Mouse (Mus musculus): Measurements from ENCODE around the gene Ivd. TPM values are rescaled to one million over a fixed set of nuclear protein-coding genes. Genes with fewer than 3 reads are reported as not detected.

The Ivd gene
- total and polyA plus RNA-seq, 3 experiments: 215 to 463 (median 356) TPM

DNA sequence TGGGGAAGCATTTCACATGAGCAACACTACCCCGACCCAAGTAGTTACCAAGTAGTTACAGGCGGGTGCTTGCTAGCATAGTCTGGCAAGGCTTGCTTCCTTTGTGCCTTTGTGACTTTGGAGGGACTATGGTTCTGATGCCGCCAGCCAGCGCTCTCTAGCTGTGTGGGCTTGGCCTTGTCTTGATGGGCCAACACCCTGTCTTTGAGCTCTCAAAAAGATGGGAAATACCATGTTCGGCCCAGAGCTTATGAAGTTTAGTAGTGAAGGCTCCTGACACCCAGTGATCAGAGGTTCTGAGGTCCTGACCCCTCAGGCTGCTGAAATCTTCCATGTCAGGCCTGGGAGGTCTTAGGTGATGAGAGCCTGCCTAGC, 44.4 kb downstream of the Ivd start:
- TF ChIP-seq POLR2A (IDR thresholded peaks at IDR 0.05; ENCODE audit: insufficient read depth, low read depth, low read length): no peak
- TF ChIP-seq CTCF (IDR thresholded peaks at IDR 0.05): no peak
- TF ChIP-seq EP300 (IDR thresholded peaks at IDR 0.05; ENCODE audit: insufficient read depth, low read depth, low read length): no peak
- whole genome bisulfite sequencing: 48% methylated on average over 5 of the region's 5 CpGs
- peaks cover 6% of the 10 kb centered on the region; the same call in 1 of the 2 replicates for H3K79me2 ChIP-seq (replicated peaks; ENCODE audit: control insufficient read depth, insufficient read depth, low read length)
- no peak overlapping the region for H3K27ac ChIP-seq
- intact Hi-C loops (cut with DNase I): no loop called here
- no peak overlapping the region for H3K9ac ChIP-seq (ENCODE audit: low read depth, low read length)
- H3K4me3 ChIP-seq: no peak overlapping the region
- no peaks in the 10 kb centered on the region for H3K27me3 ChIP-seq (ENCODE audit: control insufficient read depth, insufficient read depth, low read length)
- DNase-seq: no peak
- H3K4me1 ChIP-seq (ENCODE audit: control insufficient read depth, insufficient read depth, low read length): peaks cover 15% of the 10 kb centered on the region
- H3K36me3 ChIP-seq (ENCODE audit: control insufficient read depth, insufficient read depth, low read length): no peaks in the 10 kb centered on the region

DNA sequence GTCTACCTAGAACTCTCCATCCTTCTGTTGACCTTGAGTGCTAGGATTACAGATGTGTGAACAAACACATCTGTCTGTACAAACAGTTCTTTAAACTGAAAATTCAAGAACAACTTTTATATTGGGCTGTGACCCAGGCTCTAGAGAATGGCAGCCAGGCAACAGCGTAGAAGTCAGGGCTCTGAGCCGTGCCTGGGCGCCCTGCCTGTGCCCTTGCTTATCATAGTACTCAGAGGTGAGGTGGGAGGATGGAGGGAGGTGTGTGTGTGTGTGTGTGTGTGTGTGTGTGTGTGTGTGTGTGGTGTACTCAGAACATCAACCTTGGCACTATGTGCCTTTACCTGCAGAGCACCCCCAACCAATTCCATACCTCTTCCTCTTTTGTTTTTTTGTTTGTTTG, 46.0 kb downstream of the Ivd start:
- no peak for TF ChIP-seq POLR2A (IDR thresholded peaks at IDR 0.05; ENCODE audit: insufficient read depth, low read depth, low read length)
- peak; percentile 49; the same call in 1 of the 2 replicates for TF ChIP-seq EP300 (IDR thresholded peaks at IDR 0.05; ENCODE audit: insufficient read depth, low read depth, low read length)
- no peak for TF ChIP-seq CTCF (IDR thresholded peaks at IDR 0.05)
- H3K27ac ChIP-seq: peak overlapping the region; percentile 8; the same call in 1 of the 2 replicates
- DNase-seq: peak in 1 of 2 experiments; percentile 60
- peaks cover 1% of the 10 kb centered on the region for H3K79me2 ChIP-seq (replicated peaks; ENCODE audit: control insufficient read depth, insufficient read depth, low read length)
- peaks cover 14% of the 10 kb centered on the region for H3K4me1 ChIP-seq (ENCODE audit: control insufficient read depth, insufficient read depth, low read length)
- no peaks in the 10 kb centered on the region for H3K36me3 ChIP-seq (ENCODE audit: control insufficient read depth, insufficient read depth, low read length)
- intact Hi-C loops (cut with DNase I): no loop called here
- H3K9ac ChIP-seq (ENCODE audit: low read depth, low read length): no peak overlapping the region
- whole genome bisulfite sequencing: 37% methylated on average over 3 of the region's 3 CpGs
- no peaks in the 10 kb centered on the region for H3K27me3 ChIP-seq (ENCODE audit: control insufficient read depth, insufficient read depth, low read length)
- H3K4me3 ChIP-seq: no peak overlapping the region

DNA sequence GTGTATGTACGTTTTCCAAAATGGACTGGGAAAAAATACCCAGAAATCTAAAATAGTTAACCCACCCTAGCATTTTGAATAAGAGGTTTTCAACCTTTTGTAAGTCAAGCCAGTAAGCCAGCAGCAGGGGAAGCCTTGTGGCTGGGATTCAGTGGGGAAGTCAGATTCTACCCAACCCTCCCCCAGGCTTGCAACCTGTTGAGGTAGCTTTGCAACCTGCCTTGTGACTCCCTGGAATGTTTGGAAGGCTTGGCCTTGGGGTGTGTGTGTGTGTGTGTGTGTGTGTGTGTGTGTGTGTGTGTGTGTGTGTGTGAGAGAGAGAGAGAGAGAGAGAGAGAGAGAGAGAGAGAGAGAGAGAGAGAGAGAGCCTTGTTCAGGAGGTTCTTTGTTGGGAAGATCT, 47.4 kb downstream of the Ivd start:
- no peaks in the 10 kb centered on the region for H3K27me3 ChIP-seq (ENCODE audit: control insufficient read depth, insufficient read depth, low read length)
- 91% methylated on average over 1 of the region's 1 CpGs for WGBS
- no peak overlapping the region for H3K27ac ChIP-seq
- H3K4me1 ChIP-seq (ENCODE audit: control insufficient read depth, insufficient read depth, low read length): peaks cover 8% of the 10 kb centered on the region
- DNase-seq: no peak
- intact Hi-C loops (cut with DNase I): no loop called here
- H3K4me3 ChIP-seq: no peak overlapping the region
- H3K9ac ChIP-seq (ENCODE audit: low read depth, low read length): no peak overlapping the region
- H3K79me2 ChIP-seq (replicated peaks; ENCODE audit: control insufficient read depth, insufficient read depth, low read length): peaks cover 1% of the 10 kb centered on the region
- no peaks in the 10 kb centered on the region for H3K36me3 ChIP-seq (ENCODE audit: control insufficient read depth, insufficient read depth, low read length)
- TF ChIP-seq EP300 (IDR thresholded peaks at IDR 0.05; ENCODE audit: insufficient read depth, low read depth, low read length): no peak
- TF ChIP-seq POLR2A (IDR thresholded peaks at IDR 0.05; ENCODE audit: insufficient read depth, low read depth, low read length): no peak
- TF ChIP-seq CTCF (IDR thresholded peaks at IDR 0.05): no peak

DNA sequence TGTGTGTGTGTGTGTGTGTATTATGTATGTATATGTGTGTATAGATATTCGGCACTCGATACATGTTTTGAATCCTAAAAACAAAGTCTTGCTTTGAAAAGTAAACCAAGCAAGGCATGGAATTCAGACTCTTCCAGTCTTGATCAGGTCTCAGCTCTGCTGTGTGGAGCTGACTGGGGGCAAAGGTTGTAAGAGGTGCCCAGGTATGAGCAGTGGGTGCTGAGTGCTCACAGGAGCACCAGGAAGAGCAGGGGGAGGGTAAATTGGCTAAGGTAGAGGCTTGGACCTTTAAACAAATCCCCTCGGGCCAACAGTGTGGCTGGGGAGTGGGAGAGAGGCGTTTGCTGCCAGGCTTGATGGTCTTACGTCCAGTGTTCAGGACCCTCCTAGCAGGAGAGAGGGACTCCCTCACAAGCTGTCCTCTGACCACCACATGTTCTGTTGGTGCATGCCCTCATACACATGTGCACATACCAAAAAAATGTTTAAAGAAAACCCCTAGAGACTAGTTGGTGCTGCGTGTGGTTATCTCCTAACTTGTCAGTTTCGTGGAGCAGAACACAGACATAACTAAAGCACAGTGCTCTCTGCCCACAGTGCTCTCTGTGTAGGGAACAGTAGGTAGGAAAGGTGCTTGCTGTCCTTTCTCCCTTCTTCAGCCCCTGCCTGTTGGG, 49.0 kb downstream of the Ivd start:
- H3K4me3 ChIP-seq: no peak overlapping the region
- no peak overlapping the region for H3K9ac ChIP-seq (ENCODE audit: low read depth, low read length)

DNA sequence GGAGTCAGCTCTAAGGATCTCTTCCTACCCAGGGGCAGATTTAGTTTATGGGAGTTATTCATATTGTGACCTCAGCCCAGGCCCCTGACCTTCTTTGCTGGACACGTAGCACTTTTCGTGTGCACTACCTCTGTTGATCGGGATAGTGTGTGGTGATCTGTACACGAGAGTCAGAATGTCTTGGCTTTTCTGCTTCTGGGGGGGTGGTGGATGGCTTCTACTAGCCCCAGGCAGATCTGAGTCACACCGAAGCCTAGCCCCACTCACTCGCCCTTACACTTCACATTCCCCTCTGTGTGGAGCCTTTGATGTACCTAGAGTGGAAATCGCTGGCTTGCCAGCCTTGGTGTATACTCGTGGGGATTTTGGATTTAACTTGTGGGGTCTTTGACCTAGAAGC, 51.0 kb downstream of the Ivd start:
- intact Hi-C loops (cut with DNase I): no loop called here
- H3K27ac ChIP-seq: no peak overlapping the region
- H3K9ac ChIP-seq (ENCODE audit: low read depth, low read length): no peak overlapping the region
- H3K4me1 ChIP-seq (ENCODE audit: control insufficient read depth, insufficient read depth, low read length): peaks cover 11% of the 10 kb centered on the region
- no peak for DNase-seq
- no peak overlapping the region for H3K4me3 ChIP-seq
- H3K79me2 ChIP-seq (replicated peaks; ENCODE audit: control insufficient read depth, insufficient read depth, low read length): peaks cover 2% of the 10 kb centered on the region
- H3K36me3 ChIP-seq (ENCODE audit: control insufficient read depth, insufficient read depth, low read length): no peaks in the 10 kb centered on the region
- TF ChIP-seq POLR2A (IDR thresholded peaks at IDR 0.05; ENCODE audit: insufficient read depth, low read depth, low read length) (no peak), EP300 (IDR thresholded peaks at IDR 0.05; ENCODE audit: insufficient read depth, low read depth, low read length) (no peak), CTCF (IDR thresholded peaks at IDR 0.05) (no peak)
- WGBS: 80% methylated on average over 8 of the region's 8 CpGs
- no peaks in the 10 kb centered on the region for H3K27me3 ChIP-seq (ENCODE audit: control insufficient read depth, insufficient read depth, low read length)

More for the DNA sequence above, 49.0 kb downstream of the Ivd start:
- no peaks in the 10 kb centered on the region for H3K27me3 ChIP-seq (ENCODE audit: control insufficient read depth, insufficient read depth, low read length)
- peaks cover 12% of the 10 kb centered on the region for H3K4me1 ChIP-seq (ENCODE audit: control insufficient read depth, insufficient read depth, low read length)
- intact Hi-C loops (cut with DNase I): no loop called here
- H3K27ac ChIP-seq: no peak overlapping the region
- H3K79me2 ChIP-seq (replicated peaks; ENCODE audit: control insufficient read depth, insufficient read depth, low read length): peaks cover 1% of the 10 kb centered on the region
- TF ChIP-seq CTCF (IDR thresholded peaks at IDR 0.05) (no peak), EP300 (IDR thresholded peaks at IDR 0.05; ENCODE audit: insufficient read depth, low read depth, low read length) (no peak), POLR2A (IDR thresholded peaks at IDR 0.05; ENCODE audit: insufficient read depth, low read depth, low read length) (no peak)
- DNase-seq: no peak
- no peaks in the 10 kb centered on the region for H3K36me3 ChIP-seq (ENCODE audit: control insufficient read depth, insufficient read depth, low read length)
- 82% methylated on average over 7 of the region's 7 CpGs for WGBS

DNA sequence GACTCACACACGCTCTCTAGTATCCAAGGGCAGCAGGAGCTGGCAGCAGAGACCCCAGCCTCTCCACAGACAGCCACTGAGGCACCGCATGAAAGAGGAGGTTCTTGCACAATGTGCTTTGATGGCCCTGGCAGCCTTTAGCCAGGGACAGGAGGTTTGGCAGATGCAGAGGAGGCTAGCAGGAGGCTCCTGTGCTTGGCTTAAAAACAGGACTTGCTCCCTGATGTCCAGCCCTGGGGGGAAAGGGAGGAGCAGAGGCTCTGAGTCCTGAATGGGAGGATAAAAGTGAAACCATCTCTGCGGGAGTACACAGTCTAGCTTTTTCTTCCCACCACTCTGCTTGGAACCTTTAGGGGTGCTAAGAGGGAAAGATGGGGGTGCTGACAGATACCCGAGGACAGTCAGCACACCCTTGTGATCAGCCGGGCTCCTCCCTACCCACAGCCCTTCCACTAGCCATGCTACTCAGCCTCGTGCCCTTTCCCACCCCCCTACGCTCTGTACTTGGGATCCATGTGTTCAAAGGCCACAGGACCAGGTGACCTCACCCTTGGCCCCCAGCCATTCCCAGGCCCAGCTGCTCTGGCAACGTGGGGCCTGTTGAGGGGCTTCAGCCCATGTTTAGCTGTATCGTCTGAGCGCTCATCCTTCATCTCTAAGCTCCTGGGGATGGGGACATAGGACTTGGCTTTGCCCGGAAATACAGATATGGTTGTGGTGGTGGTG, 52.0 kb downstream of the Ivd start:
- intact Hi-C loops (cut with DNase I): no loop called here
- Histone ChIP-seq H3K9ac (ENCODE audit: low read depth, low read length) (peak overlapping the region; percentile 15), H3K4me1 (ENCODE audit: control insufficient read depth, insufficient read depth, low read length) (peaks cover 11% of the 10 kb centered on the region), H3K27ac (no peak overlapping the region; the same call in 1 of the 2 replicates), H3K79me2 (replicated peaks; ENCODE audit: control insufficient read depth, insufficient read depth, low read length) (peaks cover 2% of the 10 kb centered on the region), H3K36me3 (ENCODE audit: control insufficient read depth, insufficient read depth, low read length) (no peaks in the 10 kb centered on the region), H3K27me3 (ENCODE audit: control insufficient read depth, insufficient read depth, low read length) (no peaks in the 10 kb centered on the region), H3K4me3 (no peak overlapping the region)
- no peak for DNase-seq
- WGBS: 47% methylated on average over 11 of the region's 11 CpGs
- TF ChIP-seq CTCF (IDR thresholded peaks at IDR 0.05) (no peak), EP300 (IDR thresholded peaks at IDR 0.05; ENCODE audit: insufficient read depth, low read depth, low read length) (no peak), POLR2A (IDR thresholded peaks at IDR 0.05; ENCODE audit: insufficient read depth, low read depth, low read length) (no peak)

Measured in heart, adult 2 months (tissue).